Mouse (Mus musculus) midbrain, embryonic 11.5 days (tissue): ENCODE data around the gene 1700034J05Rik. TPM values are rescaled to one million over a fixed set of nuclear protein-coding genes. Genes with fewer than 3 reads are reported as not detected.

Experiments
- ATAC-seq: fragments of 200-750 bp; cut with Nextera tagmentation; 2 replicates; pipeline ENCODE4 v1.8.0; 2017; ENCODE audit warnings: moderate TSS enrichment, moderate library complexity; ENCODE audit not compliant: low FRiP score
- DNase-seq: peaks from one replicate; pipeline ENCODE4 v3.0.0; 2015; ENCODE audit warnings: low spot score; ENCODE audit errors: missing footprints
- H3K27ac ChIP-seq: fragments of 300-500 bp; sonication (generic); 2 replicates; pipeline ENCODE4 v1.5.1; 2014; ENCODE audit warnings: low read depth, low read length
- H3K27me3 ChIP-seq: fragments of 300-500 bp; sonication (generic); 2 replicates; pipeline ENCODE4 v1.6.1; 2014; ENCODE audit warnings: mild to moderate bottlenecking, low read length, moderate library complexity, mixed read lengths; ENCODE audit not compliant: control insufficient read depth, insufficient read depth
- H3K36me3 ChIP-seq: fragments of 300-500 bp; sonication (generic); 2 replicates; pipeline ENCODE4 v1.6.1; 2014; ENCODE audit warnings: mild to moderate bottlenecking, low read length, moderate library complexity, mixed read lengths; ENCODE audit not compliant: control insufficient read depth, insufficient read depth
- H3K4me1 ChIP-seq: fragments of 300-500 bp; sonication (generic); 2 replicates; pipeline ENCODE4 v1.6.1; 2014; ENCODE audit warnings: low read length; ENCODE audit not compliant: control insufficient read depth, insufficient read depth
- H3K4me2 ChIP-seq: fragments of 300-500 bp; sonication (generic); 2 replicates; pipeline ENCODE4 v1.6.1; 2014; ENCODE audit warnings: mild to moderate bottlenecking, moderate library complexity
- H3K4me3 ChIP-seq: fragments of 300-500 bp; sonication (generic); 2 replicates; pipeline ENCODE4 v1.5.1; 2014; ENCODE audit warnings: low read depth, low read length
- H3K9ac ChIP-seq: fragments of 300-500 bp; sonication (generic); 2 replicates; pipeline ENCODE4 v1.6.1; 2014; ENCODE audit warnings: low read length
- H3K9me3 ChIP-seq: fragments of 300-500 bp; sonication (generic); 2 replicates; pipeline ENCODE4 v1.6.1; 2016; ENCODE audit warnings: low read length; ENCODE audit not compliant: control insufficient read depth
- WGBS: fragments of 180-500 bp; shearing (Covaris S2); extraction: QIAGEN DNeasy Blood & Tissue Kit; methylation state at CpG from one replicate; pipeline ENCODE4 v1.1.7; 2014; 5-methylcytosine and 5-hydroxymethylcytosine counted together
- polyA plus RNA-seq: library from polyadenylated mRNA; unstranded; fragments of >200 nt; fragmentation: Nextera tagmentation; extraction: Ambion mirVana; gene quantifications from 2 replicates; pipeline ENCODE4 v1.2.1, GENCODE M21; 2014

The 1700034J05Rik gene
- polyA plus RNA-seq, 1 experiment from 2014 or later: 0.11 TPM

DNA sequence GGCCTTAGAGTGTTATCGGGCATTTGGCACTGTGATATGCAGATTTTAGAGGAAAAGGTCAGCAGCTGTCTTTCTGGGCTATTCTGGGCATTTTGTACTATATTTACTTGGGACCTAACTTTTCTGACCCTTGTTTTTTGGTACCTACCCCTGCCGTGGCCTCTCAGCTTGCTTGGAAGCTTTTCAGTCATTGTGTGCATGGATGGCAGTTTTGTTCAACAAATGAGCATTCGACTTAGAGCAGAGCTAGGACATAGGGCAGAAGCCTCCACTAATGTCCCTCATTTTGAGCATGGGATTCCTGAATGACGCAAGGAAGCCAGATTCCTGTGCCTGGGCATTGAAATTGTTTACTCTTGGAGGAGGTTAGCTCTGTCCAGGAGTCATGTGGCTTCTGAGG is 9.4 kb downstream of the 1700034J05Rik start:
- H3K27me3 ChIP-seq: no peaks in the 10 kb centered on the region
- 57% methylated on average over 4 of the region's 4 CpGs for WGBS
- no peak for ATAC-seq

DNA sequence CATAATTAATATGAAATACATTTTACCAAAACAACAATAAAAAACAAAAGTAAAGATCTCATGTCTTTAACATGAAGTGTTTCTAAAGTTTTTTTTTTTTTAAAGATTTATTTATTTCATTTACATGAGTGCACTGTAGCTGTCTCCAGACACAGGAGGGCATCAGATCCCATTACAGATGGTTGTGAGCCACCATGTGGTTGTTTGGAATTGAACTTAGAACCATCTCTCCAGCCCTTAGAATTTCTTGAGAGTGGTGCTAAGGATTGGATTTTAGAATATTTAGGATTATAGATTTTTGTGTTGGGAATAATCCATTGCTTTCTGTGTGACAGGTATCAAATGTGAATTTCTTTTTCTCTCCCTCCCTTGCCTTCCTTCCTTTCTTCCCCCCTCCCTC is 10.2 kb downstream of the 1700034J05Rik start:
- DNase-seq: no peak
- Histone ChIP-seq H3K4me1 (no peaks in the 10 kb centered on the region), H3K27me3 (no peaks in the 10 kb centered on the region), H3K36me3 (no peaks in the 10 kb centered on the region), H3K27ac (no peak overlapping the region), H3K9me3 (no peaks in the 10 kb centered on the region), H3K4me2 (no peak overlapping the region), H3K4me3 (no peak overlapping the region), H3K9ac (no peak overlapping the region)
- no peak for ATAC-seq

More for the DNA sequence above, 9.4 kb downstream of the 1700034J05Rik start:
- H3K9me3 ChIP-seq: no peaks in the 10 kb centered on the region
- H3K27ac ChIP-seq: no peak overlapping the region
- no peak overlapping the region for H3K4me3 ChIP-seq
- H3K9ac ChIP-seq: no peak overlapping the region
- no peak for DNase-seq
- no peaks in the 10 kb centered on the region for H3K36me3 ChIP-seq
- H3K4me2 ChIP-seq: no peak overlapping the region
- no peaks in the 10 kb centered on the region for H3K4me1 ChIP-seq

DNA sequence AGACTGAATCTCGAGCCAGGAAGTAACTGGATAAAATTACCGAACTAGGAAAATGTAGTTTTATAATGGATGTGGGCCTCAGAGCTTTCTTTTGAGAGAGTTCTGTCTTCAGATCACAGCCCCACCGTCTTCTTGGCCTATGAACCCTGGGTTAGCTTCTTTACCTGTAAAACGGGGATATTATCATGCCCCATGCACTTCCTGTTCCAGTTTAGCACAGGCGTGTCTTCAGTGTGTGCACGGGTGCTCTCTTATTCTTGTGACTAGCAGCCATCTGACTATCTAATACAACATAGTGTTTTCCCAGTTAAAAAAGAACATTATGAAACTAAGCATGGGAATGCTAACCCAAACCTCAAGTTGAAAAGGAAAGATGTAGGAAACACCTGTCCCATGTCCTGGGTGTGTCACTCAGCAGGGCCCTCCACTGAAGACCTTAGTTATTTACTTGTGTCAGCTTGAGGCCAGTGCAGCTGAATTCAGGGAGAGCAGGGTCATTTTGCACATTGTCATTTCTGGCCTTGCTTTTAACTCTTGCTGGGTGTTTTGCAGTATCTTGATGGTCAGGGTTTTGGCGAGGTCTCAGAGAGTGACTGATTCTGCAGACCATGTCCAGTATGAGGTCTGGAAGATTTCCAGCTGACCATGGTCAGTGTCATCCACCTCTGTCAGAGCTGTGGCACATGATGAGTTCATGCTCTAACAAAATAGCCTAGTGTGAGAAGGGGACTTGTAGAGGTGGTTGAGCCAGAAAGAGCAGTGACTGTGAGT is 12.5 kb downstream of the 1700034J05Rik start:
- no peaks in the 10 kb centered on the region for H3K4me1 ChIP-seq
- no peak for DNase-seq
- no peak overlapping the region for H3K27ac ChIP-seq
- H3K36me3 ChIP-seq: no peaks in the 10 kb centered on the region
- no peaks in the 10 kb centered on the region for H3K27me3 ChIP-seq
- no peak overlapping the region for H3K9ac ChIP-seq
- H3K4me3 ChIP-seq: no peak overlapping the region
- no peak for ATAC-seq
- 87% methylated on average over 7 of the region's 7 CpGs for WGBS
- H3K9me3 ChIP-seq: no peaks in the 10 kb centered on the region
- no peak overlapping the region for H3K4me2 ChIP-seq

DNA sequence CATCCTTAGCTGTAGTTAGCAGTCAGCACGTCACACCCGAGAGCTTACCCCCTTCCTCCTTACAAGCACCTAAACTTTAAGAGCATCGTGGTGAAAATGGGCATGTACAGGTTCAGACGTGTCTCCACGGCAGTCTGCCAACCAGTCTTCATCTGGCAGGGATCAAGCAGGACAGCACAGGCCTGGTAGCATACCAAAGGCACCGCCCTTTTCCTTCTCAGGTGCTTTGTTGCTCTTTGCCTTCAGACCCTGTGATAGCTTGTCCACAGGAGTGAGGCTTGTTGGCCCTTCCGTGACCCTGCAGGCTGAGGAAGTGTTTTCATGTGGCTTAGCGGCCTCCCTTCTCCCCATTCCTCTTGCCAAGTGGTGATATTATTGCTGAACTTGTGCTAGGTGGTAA is 15.2 kb downstream of the 1700034J05Rik start:
- no peaks in the 10 kb centered on the region for H3K4me1 ChIP-seq
- DNase-seq (no peak), ATAC-seq (no peak)
- H3K27me3 ChIP-seq: no peaks in the 10 kb centered on the region
- H3K9me3 ChIP-seq: no peaks in the 10 kb centered on the region
- no peaks in the 10 kb centered on the region for H3K36me3 ChIP-seq
- no peak overlapping the region for H3K27ac ChIP-seq
- no peak overlapping the region for H3K4me2 ChIP-seq
- H3K4me3 ChIP-seq: no peak overlapping the region
- no peak overlapping the region for H3K9ac ChIP-seq
- 92% methylated on average over 8 of the region's 8 CpGs for WGBS

DNA sequence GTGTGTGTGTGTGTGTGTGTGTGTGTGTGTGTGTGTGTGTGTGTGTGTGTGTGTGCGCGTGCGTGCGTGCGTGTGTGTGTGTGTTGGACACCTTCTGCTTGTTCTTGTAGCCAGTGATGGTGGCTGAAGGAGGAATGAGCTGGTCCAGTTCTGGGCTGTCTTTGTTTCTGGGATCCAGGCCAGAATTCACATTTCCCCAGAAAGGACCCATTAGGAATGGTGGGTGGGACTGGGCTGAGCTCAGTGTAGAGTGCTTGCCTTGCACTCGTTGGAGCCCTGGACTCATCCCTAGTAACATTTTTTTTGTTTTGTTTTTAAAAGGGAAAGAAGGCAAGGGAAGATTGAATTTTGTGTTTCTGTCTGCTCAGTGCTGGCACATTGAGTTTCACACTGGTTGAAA is 18.3 kb downstream of the 1700034J05Rik start:
- 64% methylated on average over 1 of the region's 6 CpGs for WGBS
- ATAC-seq (no peak), DNase-seq (no peak)
- Histone ChIP-seq H3K4me2 (no peak overlapping the region), H3K9ac (no peak overlapping the region), H3K27ac (no peak overlapping the region), H3K4me1 (no peaks in the 10 kb centered on the region), H3K9me3 (no peaks in the 10 kb centered on the region), H3K4me3 (no peak overlapping the region), H3K36me3 (no peaks in the 10 kb centered on the region), H3K27me3 (no peaks in the 10 kb centered on the region)

DNA sequence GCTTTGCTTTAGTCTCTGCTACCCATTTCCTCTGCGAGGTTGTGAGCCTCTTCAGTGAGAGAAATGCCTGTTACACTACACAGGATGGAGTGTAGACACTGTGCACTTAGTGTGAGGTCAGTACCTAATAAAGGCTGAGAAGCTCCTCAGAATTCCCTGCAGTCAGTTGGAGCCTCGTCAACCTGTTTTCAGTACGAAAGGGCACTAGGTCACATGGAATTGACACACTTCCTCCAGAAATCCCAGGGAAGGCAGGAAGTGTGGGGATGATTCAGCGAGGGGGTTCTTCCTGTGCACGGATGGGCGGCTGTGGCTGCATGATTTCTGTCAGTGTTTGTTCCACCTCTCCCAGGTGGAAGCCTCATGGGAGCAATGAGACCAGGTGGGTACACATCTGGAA is 21.1 kb downstream of the 1700034J05Rik start:
- WGBS: 73% methylated on average over 6 of the region's 6 CpGs
- H3K27me3 ChIP-seq: no peaks in the 10 kb centered on the region
- ATAC-seq (no peak), DNase-seq (no peak)
- H3K4me2 ChIP-seq: no peak overlapping the region
- no peak overlapping the region for H3K27ac ChIP-seq
- no peaks in the 10 kb centered on the region for H3K36me3 ChIP-seq
- H3K9me3 ChIP-seq: no peaks in the 10 kb centered on the region
- peaks cover 2% of the 10 kb centered on the region; the same call in 1 of the 2 replicates for H3K4me1 ChIP-seq
- no peak overlapping the region for H3K4me3 ChIP-seq
- H3K9ac ChIP-seq: no peak overlapping the region

DNA sequence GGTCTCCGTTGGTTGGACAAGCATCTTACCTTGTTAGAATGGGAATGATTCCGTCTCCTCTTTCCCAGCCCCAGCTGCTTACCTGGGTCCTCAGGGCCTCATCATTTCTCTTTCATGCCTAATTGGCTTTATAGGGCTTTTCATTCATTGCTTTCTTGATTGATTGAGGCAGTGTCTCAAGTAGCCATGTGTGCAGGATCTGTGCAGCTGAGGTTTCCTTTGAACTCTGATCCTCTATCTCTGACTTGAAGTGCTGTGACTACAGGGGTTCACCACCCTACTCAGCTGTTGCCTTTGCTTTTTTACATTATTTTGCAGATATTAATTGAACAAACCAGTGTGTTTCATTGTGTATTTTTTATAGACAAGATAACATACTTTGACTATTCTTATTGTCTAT is 25.2 kb downstream of the 1700034J05Rik start:
- no peak overlapping the region for H3K4me3 ChIP-seq
- H3K36me3 ChIP-seq: no peaks in the 10 kb centered on the region
- no peak for ATAC-seq
- H3K9ac ChIP-seq: no peak overlapping the region
- no peaks in the 10 kb centered on the region for H3K9me3 ChIP-seq
- H3K4me2 ChIP-seq: no peak overlapping the region
- H3K27me3 ChIP-seq: no peaks in the 10 kb centered on the region
- no peak for DNase-seq
- no peak overlapping the region for H3K27ac ChIP-seq
- 64% methylated on average over 2 of the region's 2 CpGs for WGBS
- H3K4me1 ChIP-seq: peaks cover 2% of the 10 kb centered on the region; the same call in 1 of the 2 replicates

DNA sequence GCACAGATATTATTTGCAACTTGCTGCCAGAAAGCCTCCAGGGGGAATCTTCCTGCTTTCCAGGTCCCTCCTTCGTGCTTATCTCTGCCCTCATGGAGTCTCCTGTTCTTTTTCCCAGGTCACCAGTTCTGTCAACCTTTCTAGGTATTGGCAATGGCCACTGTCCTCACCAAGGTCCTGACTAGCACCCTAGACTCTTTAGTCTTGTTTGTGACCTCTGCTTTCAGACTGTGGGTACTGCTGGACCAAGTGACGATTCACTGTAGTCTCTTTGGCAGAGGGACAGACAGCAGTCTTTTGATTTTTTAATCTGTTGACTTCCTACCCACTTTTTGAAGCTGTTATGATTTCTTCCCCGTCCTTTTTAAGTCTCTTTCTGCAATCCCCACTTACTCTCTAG is 26.1 kb downstream of the 1700034J05Rik start:
- 58% methylated on average over 3 of the region's 3 CpGs for WGBS
- no peaks in the 10 kb centered on the region for H3K27me3 ChIP-seq
- no peaks in the 10 kb centered on the region for H3K36me3 ChIP-seq
- H3K9ac ChIP-seq: no peak overlapping the region
- H3K9me3 ChIP-seq: no peaks in the 10 kb centered on the region
- H3K27ac ChIP-seq: no peak overlapping the region
- H3K4me3 ChIP-seq: no peak overlapping the region
- ATAC-seq (no peak), DNase-seq (no peak)
- H3K4me2 ChIP-seq: no peak overlapping the region
- peaks cover 2% of the 10 kb centered on the region; the same call in 1 of the 2 replicates for H3K4me1 ChIP-seq

DNA sequence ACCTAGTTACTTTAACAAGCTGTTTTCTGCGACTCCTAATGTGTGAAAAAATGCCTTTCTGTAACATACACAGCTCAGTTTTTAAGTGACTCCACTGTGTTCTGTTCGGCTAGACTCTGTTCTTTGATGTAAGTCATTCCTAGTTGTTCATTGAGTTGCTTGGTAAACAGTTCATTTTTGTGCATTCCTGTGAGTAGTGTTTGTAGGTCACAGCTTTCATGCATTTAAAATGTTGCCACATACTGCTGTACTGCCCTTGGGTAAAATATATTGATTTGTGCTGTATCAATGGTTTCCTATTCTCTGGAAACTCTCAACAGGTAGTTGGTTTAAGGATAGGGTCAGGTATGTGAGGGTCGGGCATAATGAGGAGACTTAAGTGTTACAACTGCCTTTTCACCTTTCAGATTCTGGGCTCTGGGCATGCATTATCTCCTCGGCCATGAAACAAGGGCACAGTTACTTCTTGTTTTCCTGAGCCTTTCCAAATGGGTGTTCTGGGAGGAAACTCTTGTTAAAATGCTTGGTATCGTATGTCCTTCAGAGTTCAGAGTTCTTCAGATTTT is 27.7 kb downstream of the 1700034J05Rik start:
- H3K4me2 ChIP-seq: no peak overlapping the region
- DNase-seq (no peak), ATAC-seq (no peak)
- H3K4me1 ChIP-seq: peaks cover 2% of the 10 kb centered on the region; the same call in 1 of the 2 replicates
- no peaks in the 10 kb centered on the region for H3K27me3 ChIP-seq
- WGBS: 81% methylated on average over 5 of the region's 5 CpGs
- no peaks in the 10 kb centered on the region for H3K9me3 ChIP-seq
- H3K4me3 ChIP-seq: no peak overlapping the region
- no peaks in the 10 kb centered on the region for H3K36me3 ChIP-seq
- H3K9ac ChIP-seq: no peak overlapping the region
- no peak overlapping the region for H3K27ac ChIP-seq
